Mouse (Mus musculus) fat pad, adult 2 months (tissue): ENCODE results near the gene Cog1.

ENCODE experiments used
- DNase-seq: peaks from one replicate; pipeline ENCODE4 v3.0.0-alpha.2; 2011; ENCODE audit warnings: low read depth, low spot score; ENCODE audit errors: extremely low read depth

Gene Cog1

DNA sequence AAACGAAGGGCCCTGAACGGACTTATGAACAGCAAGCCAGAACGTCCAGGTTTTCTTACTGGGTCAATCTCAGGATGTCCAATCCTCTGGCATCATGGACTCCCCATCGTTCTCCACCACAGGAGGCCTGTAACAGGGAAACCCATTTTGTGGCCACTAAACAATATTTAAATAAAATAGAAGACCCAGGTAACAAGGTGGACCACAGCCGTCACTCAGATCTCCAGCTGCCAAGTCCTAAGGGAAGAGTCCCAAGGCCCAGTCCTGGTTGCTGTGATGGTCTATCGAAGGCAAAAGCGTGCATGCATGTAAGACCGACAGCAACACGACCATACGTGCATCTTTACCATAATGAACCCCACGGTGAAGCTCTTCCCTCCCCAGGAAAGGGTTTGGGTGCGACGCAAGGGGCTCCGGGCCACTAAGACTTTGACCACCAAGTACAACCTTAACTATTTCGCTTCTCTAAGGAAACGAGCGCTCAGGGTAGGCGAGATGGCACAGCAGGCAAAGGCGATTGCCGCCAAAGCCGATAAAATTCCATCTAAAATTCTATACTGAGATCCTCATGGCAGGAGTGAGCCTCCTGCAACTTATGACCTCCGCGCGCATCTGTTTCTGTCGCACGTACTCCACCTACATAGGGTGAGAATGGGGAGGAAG, at the start of gene Cog1:
TSS of gene Cog1 (plus strand) at position 480 of the 663 bp plus-strand sequence.
- DNase-seq: no peak

DNA sequence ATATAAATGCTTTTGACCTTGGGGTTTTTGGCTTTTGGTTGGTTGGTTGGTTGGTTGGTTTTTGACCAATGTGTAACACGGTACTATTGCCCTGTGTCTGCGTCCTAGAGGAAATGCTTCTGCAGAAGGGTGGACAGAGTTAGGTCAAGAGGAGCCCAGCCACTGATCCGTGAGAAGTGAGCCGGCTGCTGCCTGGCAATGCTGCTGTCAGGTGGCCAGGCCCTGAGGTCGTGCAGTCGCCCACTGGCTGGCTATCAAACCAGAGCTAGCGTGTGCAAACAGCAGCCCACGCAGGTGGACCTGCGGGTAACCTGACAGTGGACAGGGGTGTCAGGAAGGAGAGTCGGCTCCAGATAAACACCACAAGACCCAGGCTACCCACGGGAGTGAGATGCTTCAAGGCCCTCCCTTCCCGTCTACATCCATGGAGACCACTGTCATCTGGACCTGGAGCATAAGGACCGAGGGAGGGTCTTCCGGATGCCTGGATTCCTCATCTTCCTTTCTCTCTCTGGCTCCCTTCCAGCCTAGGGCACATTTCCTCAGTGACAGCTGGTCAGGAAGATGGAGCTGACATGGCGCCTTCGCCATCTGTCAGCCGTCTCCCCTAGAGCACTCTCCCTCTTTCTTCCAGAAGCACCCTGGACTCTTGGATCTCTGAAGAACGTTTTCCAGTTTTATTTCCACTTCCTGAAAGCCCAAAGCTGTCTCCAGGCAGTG, 48.3 kb upstream of the Cog1 start:
- no peak for DNase-seq

DNA sequence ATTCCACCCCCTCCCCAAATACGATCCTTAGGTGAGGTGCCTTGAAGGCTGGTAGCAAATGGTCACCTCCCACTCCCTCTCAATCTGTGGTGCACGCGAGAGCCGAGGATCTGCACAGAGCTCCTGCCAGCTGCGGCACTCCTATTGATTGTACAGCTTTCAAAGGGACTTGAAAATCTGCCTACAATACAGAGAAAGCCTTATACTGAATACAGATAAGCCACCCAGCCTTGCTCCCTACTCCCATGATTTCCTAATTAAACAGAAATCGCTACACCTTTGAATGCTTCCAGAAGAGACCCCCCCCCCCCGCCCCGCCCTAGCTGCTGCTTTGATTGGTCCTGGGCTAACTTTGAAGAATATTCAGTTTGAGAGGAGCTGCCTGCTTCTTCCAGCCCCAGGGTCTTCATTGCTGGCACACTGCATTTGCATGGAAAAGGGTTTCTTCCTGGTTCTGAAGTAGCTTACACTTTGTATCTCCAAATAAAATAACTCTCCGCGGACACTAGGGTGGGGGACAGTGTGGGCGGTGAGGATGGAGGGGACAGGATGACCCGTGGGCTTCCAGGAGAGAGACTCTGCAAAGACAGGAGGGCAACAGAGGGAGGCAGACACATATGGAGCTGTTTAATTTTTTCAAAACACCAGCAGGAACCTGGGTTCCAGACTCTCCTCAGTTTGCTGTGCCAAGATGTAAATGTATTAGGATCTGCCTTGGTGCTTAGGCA, 47.2 kb upstream of the Cog1 start:
- DNase-seq: no peak

DNA sequence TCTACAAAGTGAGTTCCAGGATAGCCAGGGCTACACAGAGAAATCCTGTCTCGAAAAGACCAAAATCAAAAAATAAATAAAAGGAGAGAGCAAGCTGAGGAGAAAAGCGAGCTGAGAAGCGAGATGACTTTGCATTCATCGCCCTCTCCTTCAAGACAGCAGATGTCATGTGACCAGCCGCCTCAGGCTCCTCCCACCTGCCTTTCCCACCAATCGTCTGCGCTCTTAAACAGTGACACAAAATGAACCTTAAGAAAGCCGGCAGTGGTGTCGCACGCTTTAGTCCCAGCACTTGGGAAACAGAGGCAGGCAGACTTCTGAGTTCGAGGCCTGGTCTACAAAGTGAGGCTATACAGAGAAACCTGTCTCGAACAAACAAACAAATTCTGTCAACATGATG, 41.4 kb upstream of the Cog1 start:
- no peak for DNase-seq

DNA sequence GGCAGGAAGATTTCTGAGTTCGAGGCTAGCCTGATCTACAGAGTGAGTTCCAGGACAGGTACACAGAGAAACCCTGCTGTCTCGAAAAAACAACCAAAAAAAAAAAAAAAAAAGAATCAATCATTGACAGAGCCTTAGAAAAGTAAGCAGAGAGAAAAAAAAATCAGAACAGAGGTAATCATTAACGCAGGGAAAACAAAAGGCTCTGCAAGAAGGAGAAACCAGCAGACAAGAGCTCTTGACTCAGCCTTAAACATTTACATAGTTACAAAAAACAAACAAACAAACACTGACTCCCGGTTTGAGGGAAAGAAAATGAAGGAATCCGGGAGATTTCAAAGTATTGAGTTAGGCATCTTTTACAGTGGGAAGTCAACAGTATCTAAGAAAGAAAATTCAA, 39.4 kb upstream of the Cog1 start:
- DNase-seq: no peak

DNA sequence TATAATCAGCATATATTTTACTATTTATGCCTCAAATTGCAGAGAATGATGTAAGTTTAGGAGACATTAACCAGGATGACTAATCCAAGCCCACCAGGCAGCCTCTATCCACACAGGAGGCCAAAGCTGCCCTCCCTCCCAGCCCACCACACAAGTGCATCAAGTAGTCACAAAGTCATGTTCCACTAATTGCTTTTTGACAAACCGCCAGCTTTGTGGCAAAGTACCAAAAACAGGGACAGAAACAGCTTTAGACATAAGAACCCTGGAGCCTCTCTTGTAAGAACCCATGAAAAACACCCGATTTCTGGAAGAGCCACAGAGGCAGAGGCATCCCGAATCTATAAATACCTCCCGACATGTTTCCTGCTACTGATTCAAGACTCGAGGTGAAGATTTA, 38.7 kb upstream of the Cog1 start:
- no peak for DNase-seq

DNA sequence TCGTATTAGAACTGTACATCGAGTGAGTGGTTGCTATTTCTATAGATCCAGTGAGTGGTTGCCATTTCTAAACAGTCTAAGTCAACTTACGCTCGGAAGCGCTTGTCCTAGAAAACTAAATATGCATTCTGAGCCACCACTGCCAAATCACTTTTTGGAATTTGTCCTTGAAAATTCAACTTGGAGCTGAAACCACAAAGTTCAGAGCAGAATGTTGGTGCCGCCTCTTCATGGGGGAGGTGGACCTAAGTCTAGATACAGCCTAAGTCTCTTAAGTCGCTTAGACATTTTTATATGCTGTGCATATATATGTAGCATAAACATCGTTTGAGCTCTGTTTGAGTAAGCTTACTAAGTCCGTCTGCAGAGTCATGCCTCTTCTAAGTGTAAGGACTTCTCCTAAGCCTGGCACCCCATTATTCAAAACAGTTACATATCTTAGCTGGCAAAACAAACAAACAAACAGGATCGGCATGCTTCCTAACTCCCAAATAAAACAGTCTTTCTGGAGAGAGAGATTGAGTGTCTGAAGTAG, 37.8 kb upstream of the Cog1 start:
- no peak for DNase-seq

DNA sequence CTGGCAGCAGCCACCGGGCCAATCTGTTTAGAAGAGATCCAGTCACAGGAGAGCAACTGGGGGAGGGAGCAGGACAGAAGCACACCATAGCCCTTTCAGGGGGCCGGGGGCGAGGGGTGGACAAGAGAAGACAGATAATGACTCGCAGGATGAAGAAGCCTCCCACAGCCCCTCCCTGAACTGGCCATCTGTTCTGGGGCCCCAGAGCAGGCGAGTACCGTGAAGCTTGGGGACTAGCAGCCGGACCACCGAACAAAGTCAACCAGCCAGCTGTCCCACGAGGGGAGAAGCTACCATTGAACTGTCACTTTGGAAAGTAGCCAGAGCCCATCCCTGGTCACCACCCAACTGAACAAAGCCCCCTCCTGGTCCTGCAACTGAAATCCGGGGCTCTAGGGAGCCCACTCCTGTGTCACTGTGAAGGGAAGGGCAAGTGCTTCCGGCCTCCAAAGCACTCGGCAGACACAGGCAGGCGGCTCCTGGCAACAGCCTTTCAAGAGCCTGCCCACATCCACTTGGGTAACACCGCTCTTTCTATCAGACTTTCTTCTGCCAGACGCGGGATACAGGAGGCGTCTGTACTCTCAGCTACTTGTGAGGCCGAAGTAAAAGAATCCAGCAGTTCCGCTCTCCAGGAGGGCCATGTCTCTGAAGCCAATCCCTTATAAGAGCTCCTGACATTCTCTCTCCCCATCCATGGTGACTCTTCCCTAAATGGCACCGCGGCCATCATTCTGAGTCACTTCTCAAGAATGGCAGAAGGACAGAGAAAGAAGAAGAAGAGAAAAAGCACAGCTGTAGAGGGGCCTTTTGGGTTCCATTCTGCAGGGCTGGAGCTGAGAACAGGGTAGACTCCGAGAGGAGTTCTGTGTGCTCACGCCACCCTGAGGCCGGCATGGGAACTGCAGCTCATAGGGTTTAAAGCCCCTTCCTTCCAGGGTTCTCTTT, 37.0 kb upstream of the Cog1 start:
- DNase-seq: no peak

DNA sequence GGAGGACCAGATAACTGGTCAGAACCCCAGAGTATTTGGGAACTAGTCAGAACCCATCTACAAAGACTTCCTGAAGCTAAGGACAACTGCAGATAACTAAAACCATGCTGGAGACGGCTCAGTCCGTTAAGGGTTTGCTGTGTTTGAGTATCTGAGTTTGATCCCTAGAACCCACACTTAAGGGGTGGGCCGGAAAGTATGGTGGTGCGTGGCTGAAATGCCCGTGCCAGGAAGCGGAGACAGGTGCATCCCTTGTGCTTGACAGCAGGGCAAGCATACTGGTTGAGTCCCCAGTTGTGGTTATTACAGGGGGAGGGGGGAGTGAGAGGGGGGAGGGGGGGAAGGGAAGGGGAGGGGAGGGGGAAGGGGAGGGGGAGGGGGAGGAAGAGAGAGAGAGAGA, 34.5 kb upstream of the Cog1 start:
- DNase-seq: no peak

DNA sequence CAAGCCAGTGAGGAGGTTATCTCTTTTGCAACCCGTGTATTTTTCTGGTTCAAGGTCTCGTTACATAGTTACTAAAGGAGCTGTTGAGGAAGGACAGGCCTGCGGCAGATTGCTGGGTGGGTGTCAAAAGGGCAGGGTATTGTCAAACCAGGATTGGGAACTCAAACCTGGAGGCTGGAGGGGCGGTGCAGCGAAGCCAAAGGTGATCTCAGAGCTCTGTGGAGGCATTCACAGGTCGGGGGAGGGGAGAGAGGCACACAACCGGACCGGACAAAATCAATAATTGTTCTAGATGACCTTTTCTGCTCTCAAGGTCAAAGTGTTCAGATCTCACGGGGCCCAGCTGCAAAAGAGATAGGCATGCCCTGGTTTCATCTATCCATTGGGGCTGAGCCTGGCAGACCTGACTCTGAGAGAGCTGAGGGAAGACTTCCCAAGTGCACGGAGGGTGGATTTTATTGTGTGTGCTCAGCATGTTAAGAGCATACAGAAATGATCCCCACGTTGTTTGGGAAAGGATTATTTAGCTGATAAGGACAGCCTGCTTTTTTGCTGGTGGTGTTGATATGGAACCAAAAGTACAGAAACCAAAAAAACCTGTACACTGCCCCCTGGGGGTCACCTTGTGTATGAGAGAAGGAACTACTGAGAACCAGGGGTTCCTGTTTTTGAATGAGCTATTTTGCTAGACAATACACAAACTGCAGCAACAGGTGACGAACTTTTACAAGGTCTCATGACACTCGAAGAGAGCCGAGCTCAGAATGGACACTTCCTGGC, 31.6 kb upstream of the Cog1 start:
- DNase-seq: no peak

DNA sequence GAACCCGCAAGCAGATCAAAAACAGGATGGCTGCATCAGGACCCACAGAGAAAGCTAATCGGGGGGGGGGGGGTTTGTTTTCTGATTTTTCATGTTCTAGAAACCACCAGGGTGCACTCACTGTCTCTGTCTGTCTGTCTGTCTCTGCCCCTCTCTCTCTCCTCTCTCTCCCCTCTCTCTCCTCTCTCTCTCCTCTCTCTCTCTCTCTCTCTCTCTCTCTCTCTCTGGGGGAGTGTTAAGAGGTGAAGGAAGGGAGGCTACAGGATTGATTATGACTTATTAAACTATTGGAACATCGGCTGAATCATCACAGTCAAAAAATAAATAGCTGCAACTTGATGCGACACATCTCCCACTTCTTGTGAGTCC, 30.7 kb upstream of the Cog1 start:
- DNase-seq: no peak

DNA sequence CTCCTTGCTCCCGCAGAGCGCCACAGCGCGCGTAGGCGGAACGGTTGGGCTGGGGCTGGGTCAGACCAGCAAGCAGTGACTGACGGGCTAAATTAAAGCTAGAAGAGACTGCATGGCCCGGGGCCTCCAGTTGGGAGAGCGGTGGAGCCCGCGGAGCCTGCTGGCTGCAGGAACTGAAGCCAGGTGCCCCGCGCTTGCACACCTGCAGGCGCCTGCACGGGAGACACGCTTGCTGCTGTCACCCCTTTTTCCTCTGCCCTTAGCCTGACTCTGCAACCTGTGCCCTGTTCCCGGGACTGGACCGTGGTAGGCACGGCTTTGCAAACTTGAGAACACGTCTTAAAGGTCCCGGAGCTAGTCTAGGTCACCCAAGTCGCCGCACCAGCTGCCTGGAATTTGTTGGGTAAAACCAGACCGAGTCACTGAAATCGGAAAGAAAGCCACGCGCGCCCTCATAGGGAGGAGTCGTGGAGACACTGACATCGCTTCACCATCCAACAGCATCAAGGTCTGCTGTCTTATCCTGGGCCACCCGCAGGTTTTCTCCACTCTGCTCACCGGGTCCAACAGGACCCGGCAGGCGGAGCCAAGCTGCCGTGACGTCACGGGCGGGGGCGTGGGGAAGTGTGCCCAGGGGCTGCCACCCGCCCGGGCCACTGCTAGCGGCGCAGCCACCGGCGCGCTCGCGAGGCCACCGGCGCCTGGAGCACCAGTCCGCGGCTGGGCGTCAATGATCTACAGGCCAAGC, 30.1 kb upstream of the Cog1 start, which contains the start of gene Sstr2:
TSS of gene Sstr2 (plus strand) at position 671 of the 748 bp plus-strand sequence.
- DNase-seq: no peak

DNA sequence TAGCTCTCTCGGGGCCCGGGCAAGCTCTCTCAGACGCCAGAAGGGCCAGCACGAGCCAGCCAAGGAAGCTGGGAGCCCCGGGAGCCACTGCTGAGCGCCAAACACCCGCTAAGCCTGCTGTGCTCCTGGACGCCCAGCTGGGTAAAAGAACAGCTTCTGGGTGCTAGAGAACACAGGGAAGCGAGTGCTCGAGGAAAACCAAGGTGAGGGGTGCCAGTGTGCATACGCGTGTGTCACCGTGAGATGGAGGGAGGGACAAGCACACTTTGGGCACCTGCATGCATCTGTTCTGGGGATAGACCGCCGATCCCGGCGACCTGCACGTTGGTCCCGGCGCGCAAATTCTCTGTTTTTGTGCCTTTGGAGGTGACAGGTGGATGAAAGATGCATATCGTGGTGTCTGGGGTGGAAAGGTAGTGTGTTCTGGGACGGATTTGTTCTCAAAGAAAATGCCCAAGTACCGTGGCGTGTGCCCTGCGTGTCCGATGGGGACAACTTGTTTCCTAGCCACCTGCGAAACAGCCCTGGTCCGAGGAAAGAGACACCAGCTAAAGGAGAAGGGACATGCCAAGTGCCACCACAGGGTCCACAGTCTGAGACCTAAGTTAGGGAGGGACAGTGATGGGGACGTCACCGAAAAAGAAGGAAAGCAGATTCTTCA, 29.4 kb upstream of the Cog1 start:
- DNase-seq: no peak

DNA sequence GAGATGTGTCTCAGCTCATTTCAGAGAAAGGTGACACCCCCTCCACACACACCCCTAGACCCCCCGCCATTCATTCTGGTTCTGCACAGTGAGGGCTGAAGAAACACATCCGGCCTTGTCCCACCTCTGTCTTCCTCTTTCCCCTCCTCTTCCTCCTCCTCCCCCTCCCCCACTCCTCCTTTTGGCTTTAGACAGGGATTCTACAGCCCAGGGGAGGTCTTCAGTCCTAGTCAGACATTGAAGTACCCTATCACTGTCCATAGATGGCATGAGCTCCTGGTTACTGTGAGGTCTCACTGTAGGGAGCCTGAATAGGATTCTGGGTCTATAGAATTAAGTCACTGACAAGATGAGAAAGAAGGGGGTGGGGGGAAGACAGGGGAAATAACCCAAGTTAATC, 28.0 kb upstream of the Cog1 start:
- DNase-seq: no peak

DNA sequence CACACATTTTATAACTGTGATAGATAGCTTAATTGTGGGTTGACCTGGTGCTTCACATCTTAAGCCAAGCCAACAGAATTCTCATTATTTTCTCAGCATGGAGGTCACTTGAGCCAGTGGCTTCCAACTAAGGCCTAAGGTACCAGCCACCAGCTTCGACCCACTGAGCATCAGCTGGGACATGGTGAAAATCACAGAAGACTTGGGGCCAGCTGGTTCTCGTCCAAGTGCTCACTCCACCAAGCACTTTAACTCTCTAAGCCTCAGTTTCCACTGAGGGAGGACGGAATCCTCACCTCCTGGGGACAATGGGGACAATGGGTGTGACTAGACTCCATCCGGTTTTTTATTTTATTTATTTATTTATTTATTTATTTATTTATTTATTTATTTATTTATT, 26.9 kb upstream of the Cog1 start:
- no peak for DNase-seq

DNA sequence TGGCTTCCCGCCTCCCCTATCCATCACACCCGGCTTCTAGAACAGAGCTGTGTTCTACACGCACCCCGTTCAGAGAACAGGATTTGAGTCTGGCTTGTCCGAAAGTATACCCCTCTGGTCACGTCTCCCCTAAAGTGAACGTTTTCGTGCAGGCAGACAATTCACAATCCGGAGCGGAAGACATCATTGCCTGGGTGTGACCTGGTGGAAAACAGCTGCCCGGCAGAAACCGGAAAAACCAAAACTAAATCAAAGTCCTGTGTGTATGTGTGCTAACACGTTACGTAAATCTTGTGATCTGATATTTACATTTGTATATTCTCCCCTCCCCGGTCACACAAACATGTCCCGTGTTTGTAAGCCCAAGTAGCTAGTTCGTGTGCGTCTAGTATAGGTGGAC, 23.5 kb upstream of the Cog1 start:
- DNase-seq: no peak

DNA sequence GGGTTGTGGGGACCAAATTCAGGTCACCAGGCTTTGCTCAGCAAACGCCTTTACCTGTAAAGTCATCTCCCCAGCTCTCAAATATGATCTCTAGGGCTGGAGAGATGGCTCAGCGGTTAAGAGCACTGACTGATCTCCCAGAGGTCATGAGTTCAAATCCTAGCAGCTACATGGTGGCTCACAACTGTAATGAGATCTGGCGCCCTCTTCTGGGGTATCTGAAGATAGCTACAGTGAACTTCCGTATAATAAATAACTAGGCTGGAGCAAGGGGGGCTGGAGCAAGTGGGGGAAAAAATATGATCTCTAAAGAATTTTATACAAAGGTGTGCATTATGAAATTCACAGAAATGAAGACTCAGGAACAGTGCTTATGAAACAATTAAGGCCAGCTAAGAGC, 21.2 kb upstream of the Cog1 start:
- DNase-seq: no peak

DNA sequence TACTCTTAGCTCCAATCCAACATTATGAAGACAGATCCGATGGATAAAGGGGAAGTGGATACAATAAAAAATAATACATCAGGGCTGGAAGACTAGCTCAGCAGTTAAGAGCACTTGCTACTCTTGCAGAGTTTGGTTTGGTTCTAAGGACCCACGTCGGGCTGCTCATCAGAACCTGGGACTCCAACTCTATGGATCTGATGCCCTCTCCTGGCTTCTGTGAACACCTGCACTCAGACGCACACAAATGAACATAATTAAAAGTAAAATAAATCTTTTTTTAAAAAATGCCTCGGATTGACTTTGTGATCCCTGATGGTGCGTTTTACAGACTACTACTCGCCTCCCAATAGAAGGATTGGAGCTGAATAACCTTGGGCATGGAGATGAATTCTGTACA, 18.3 kb upstream of the Cog1 start:
- no peak for DNase-seq

DNA sequence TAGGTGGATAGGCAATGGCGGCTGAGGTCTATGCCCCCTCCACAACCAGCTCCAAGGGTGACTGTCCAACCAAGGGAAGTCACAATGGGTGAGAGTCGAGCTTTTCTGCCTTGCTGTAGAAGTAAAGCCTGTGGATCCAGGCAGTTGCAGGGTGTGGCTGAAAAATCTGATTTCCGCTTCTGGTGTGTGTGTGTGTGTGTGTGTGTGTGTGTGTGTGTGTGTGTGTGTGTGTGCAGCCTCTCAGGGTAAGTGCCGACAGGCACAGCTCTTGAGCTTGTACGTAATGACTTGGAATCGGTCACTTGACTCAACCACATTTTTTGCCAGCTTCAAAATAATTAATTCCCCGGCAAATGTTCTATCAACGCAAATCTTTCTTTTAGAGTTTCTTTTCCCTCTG, 17.7 kb upstream of the Cog1 start:
- DNase-seq: no peak
